Mouse (Mus musculus) myocyte (in vitro differentiated cells): ENCODE measurements around the gene Ak2.

Experiments
- CEBPB ChIP-seq: IDR thresholded peaks from 2 replicates; pipeline ENCODE4 v1.6.1; 2011; ENCODE audit warnings: mild to moderate bottlenecking, moderate library complexity; ENCODE audit not compliant: poor library complexity, insufficient read depth, severe bottlenecking
- E2F4 ChIP-seq: IDR thresholded peaks from one replicate; pipeline ENCODE4 v1.6.1; 2011; ENCODE audit warnings: mild to moderate bottlenecking, control low read depth, moderate library complexity; ENCODE audit not compliant: insufficient read depth
- MAX ChIP-seq: IDR thresholded peaks from one replicate; pipeline ENCODE4 v1.6.1; 2011; ENCODE audit warnings: low read depth, mild to moderate bottlenecking, control low read depth
- MYOG ChIP-seq, 3 experiments: IDR thresholded peaks; one replicate each; pipeline ENCODE4 v1.6.1; 2011; ENCODE audit warnings: control low read depth in 2 of 3, low read depth in 2 of 3, mild to moderate bottlenecking in 2 of 3; ENCODE audit not compliant: insufficient read length in 2 of 3, control insufficient read depth in 1 of 3, insufficient read depth in 1 of 3
- POLR2A ChIP-seq: IDR thresholded peaks from one replicate; pipeline ENCODE4 v1.6.1; 2011; ENCODE audit warnings: low read depth, mild to moderate bottlenecking, control low read depth, moderate library complexity; ENCODE audit not compliant: insufficient read length
- POLR2AphosphoS2 ChIP-seq: IDR thresholded peaks from one replicate; pipeline ENCODE4 v1.6.1; 2011; ENCODE audit warnings: low read depth, control low read depth; ENCODE audit not compliant: insufficient read length
- TCF12 ChIP-seq: IDR thresholded peaks from one replicate; pipeline ENCODE4 v1.6.1; 2011; ENCODE audit warnings: mild to moderate bottlenecking, control low read depth; ENCODE audit not compliant: poor library complexity, insufficient read depth, severe bottlenecking
- TCF3 ChIP-seq: IDR thresholded peaks from one replicate; pipeline ENCODE4 v1.6.1; 2011; ENCODE audit warnings: low read depth, control low read depth; ENCODE audit not compliant: insufficient read length
- USF1 ChIP-seq: IDR thresholded peaks from one replicate; pipeline ENCODE4 v1.6.1; 2011; ENCODE audit warnings: low read depth, mild to moderate bottlenecking, control low read depth, moderate library complexity

- TF ChIP-seq MAX: no peak
- no peak for TF ChIP-seq POLR2A
- TF ChIP-seq USF1: no peak
- no peak for TF ChIP-seq E2F4
- peak in 1 of 3 experiments; percentile 6 for TF ChIP-seq MYOG (IDR thresholded peaks at IDR 0.05; ENCODE audit: control insufficient read depth in 1 of 3, insufficient read depth in 1 of 3, insufficient read length in 2 of 3, low read depth in 2 of 3)
- no peak for TF ChIP-seq POLR2AphosphoS2
- TF ChIP-seq CEBPB: no peak
- TF ChIP-seq TCF12: no peak
- no peak for TF ChIP-seq TCF3
Measured at GRCm38 (mm10) chr4:129055562-129055961, 63.8 kb downstream of the Ak2 start.
